Mouse (Mus musculus): ENCODE measurements at regions not wholly inside any gene's neighbourhood (a gene's known extent, or its start where the extent isn't known, plus 50 kb on each side); places are given as distances from the start of the nearest gene placed in this dataset.

DNA sequence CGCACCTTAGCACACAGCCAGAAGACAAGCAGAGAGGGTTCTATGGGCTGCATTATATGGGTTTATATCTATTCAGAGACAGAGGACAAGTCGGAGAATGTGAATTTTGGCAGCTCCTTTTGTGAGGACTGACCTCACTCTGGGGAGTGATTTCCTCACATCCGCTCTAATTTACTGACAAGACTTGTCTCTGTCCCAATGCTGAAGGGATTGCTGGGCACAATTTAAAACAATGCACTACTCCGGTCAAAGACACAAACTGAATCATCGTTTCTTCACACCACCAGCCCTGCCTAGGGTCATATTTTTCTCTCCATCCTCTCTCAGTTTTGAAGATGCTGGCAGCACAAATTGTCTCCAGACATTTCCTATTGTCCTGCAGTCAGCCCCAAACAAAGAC lies 438.2 kb upstream of the Gm10131 start:
- Histone ChIP-seq H3K4me1 (replicated peaks; ENCODE audit: low read depth, low read length) (peaks cover 15% of the 10 kb centered on the region), H3K9me3 (ENCODE audit: low read length) (no peaks in the 10 kb centered on the region), H3K36me3 (ENCODE audit: insufficient read depth, low read length) (no peaks in the 10 kb centered on the region), H3K27me3 (ENCODE audit: insufficient read depth, low read length) (peaks cover 8% of the 10 kb centered on the region), H3K4me3 (replicated peaks; ENCODE audit: low read length) (no peak overlapping the region)
- TF ChIP-seq POU5F1 (IDR thresholded peaks at IDR 0.05; ENCODE audit: borderline replicate concordance, low read length) = no peak
- no peak for TF ChIP-seq NANOG (IDR thresholded peaks at IDR 0.05; ENCODE audit: borderline replicate concordance, low read length)
- no peak for TF ChIP-seq CTCF (conservative IDR thresholded peaks at IDR 0.05; ENCODE audit: low read length)

DNA sequence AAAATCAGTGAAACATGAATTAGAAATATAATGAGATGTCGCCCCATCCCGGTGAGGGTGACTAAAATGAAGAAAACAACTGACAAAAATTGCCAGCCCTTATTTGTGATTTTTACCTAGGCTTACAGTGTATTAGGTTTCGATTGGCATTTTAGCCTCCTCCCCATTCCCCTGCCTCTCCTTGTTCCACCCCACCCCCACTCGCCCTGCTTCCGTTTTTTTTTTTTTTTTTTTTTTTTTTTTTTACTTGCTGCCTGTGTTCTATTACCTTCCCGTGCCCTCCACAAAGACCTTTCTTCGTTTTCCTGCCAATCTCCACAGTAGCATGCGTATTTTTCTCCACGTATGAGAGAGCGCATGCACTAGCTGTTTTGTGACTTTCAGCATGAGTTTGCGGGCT lies 435.3 kb upstream of the Gm10131 start:
- Histone ChIP-seq H3K36me3 (ENCODE audit: insufficient read depth, low read length) (no peaks in the 10 kb centered on the region), H3K4me1 (replicated peaks; ENCODE audit: low read depth, low read length) (peaks cover 15% of the 10 kb centered on the region), H3K4me3 (replicated peaks; ENCODE audit: low read length) (peak overlapping the region; percentile 62), H3K9me3 (ENCODE audit: low read length) (no peaks in the 10 kb centered on the region), H3K27me3 (ENCODE audit: insufficient read depth, low read length) (peaks cover 8% of the 10 kb centered on the region)
- no peak for TF ChIP-seq POU5F1 (IDR thresholded peaks at IDR 0.05; ENCODE audit: borderline replicate concordance, low read length)
- no peak for TF ChIP-seq NANOG (IDR thresholded peaks at IDR 0.05; ENCODE audit: borderline replicate concordance, low read length)
- no peak for TF ChIP-seq CTCF (conservative IDR thresholded peaks at IDR 0.05; ENCODE audit: low read length)

DNA sequence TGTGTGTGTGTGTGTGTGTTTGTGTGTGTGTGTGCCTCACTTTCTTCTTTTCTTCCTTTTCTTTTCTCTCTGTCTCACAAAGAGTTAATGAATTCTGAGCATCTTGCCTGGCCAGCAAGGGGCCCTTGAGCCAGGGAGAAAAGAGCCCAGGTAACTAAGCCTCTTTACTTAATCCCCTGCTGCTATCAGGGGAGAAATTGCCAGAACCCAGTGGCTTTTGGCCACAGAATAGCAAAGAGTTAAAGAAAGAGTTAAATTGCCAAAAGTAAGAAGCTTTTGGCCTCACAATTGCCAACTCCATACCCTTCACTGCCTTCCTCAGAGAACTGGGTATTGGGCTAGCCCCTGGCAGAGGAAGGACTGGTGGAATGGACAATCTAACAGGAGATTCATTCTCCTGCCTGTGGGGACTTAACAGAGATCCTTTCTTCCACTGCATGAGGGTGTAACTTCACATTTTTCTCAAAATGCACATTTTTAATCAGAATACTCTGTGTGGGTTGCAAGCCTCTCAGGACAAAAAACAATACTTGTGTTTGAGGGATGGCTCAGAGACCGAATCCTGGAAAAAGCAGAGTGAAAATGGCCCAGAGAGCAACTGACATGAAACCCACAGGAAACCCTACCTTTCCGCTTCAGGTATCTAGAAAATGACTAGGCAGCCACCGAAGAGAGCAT lies 431.0 kb upstream of the Gm10131 start:
- TF ChIP-seq POU5F1 (IDR thresholded peaks at IDR 0.05; ENCODE audit: borderline replicate concordance, low read length) = no peak
- TF ChIP-seq CTCF (conservative IDR thresholded peaks at IDR 0.05; ENCODE audit: low read length) = no peak
- TF ChIP-seq NANOG (IDR thresholded peaks at IDR 0.05; ENCODE audit: borderline replicate concordance, low read length) = no peak
- Histone ChIP-seq H3K27me3 (ENCODE audit: insufficient read depth, low read length) (peaks cover 6% of the 10 kb centered on the region), H3K36me3 (ENCODE audit: insufficient read depth, low read length) (no peaks in the 10 kb centered on the region)

DNA sequence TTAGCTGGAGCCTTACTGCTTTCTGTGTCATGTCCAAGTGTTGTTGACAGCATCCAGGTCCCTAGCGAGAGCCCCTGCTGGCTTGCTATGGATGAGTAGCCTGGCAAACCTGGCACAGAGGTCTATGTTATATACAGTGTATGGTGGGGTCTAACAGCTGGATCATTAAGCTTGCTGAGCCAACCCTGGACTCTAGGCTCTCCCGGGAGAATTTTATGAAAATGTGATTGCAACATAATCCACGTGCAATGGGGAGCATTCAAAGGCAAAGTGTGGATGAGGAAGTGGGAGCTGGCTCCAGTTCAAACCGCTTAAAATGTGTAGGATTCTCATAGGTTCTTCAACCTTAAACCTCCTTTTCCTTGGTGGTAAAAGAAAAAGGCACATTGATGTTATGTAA lies 427.7 kb upstream of the Gm10131 start:
- TF ChIP-seq CTCF (conservative IDR thresholded peaks at IDR 0.05; ENCODE audit: low read length) (no peak), NANOG (IDR thresholded peaks at IDR 0.05; ENCODE audit: borderline replicate concordance, low read length) (no peak), POU5F1 (IDR thresholded peaks at IDR 0.05; ENCODE audit: borderline replicate concordance, low read length) (no peak)
- H3K27me3 ChIP-seq (ENCODE audit: insufficient read depth, low read length) = peaks cover 3% of the 10 kb centered on the region; the same call in 1 of the 2 replicates
- no peaks in the 10 kb centered on the region for H3K4me1 ChIP-seq (replicated peaks; ENCODE audit: low read depth, low read length)
- no peaks in the 10 kb centered on the region for H3K36me3 ChIP-seq (ENCODE audit: insufficient read depth, low read length)
- no peaks in the 10 kb centered on the region for H3K9me3 ChIP-seq (ENCODE audit: low read length)
- H3K4me3 ChIP-seq (replicated peaks; ENCODE audit: low read length) = no peak overlapping the region

More for the DNA sequence above, 431.0 kb upstream of the Gm10131 start:
- Histone ChIP-seq H3K4me3 (replicated peaks; ENCODE audit: low read length) (no peak overlapping the region), H3K4me1 (replicated peaks; ENCODE audit: low read depth, low read length) (peaks cover 10% of the 10 kb centered on the region), H3K9me3 (ENCODE audit: low read length) (no peaks in the 10 kb centered on the region)

DNA sequence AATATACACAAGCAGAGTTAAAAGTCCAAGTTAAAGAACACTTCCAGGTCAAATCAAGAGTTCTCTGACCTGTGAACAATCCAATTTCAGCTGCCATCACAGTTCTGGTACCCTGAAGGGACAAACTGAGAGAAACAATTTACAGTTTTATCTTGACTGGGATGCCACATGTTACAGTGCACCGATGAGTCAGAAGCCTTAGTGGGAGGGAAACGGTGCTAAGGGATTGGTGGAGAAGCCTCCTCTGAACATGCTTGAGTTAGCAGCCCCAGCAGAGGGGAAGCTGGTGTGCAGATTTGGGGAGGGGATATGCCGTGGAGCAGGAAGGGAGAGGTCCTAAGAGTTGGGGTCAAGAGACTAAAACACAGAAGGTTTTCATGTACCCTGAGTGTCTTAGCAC lies 423.9 kb upstream of the Gm10131 start:
- Histone ChIP-seq H3K27me3 (ENCODE audit: insufficient read depth, low read length) (peaks cover 3% of the 10 kb centered on the region; the same call in 1 of the 2 replicates), H3K9me3 (ENCODE audit: low read length) (no peaks in the 10 kb centered on the region), H3K4me1 (replicated peaks; ENCODE audit: low read depth, low read length) (no peaks in the 10 kb centered on the region), H3K36me3 (ENCODE audit: insufficient read depth, low read length) (no peaks in the 10 kb centered on the region), H3K4me3 (replicated peaks; ENCODE audit: low read length) (no peak overlapping the region)
- TF ChIP-seq CTCF (conservative IDR thresholded peaks at IDR 0.05; ENCODE audit: low read length) = no peak

DNA sequence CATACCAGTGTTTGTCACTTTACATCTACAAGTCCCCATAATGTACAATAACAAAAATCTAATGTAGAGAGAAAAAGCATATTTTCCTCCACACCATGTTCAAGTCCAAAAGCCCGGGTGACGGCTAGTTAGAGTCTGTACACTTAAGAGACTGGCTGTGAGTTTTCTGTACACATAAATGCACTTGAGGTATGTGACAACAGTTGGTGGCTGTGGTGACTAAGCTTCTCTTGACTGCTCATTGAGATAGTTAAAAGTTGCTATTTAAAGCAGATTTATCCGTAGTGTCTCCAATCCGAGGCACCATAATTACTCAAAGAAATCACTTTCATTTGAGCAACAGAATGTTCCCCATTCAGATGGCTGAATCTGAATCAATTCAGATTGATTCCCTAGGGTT lies 421.9 kb upstream of the Gm10131 start:
- Histone ChIP-seq H3K4me1 (replicated peaks; ENCODE audit: low read depth, low read length) (no peaks in the 10 kb centered on the region), H3K36me3 (ENCODE audit: insufficient read depth, low read length) (no peaks in the 10 kb centered on the region), H3K9me3 (ENCODE audit: low read length) (no peaks in the 10 kb centered on the region), H3K4me3 (replicated peaks; ENCODE audit: low read length) (no peak overlapping the region), H3K27me3 (ENCODE audit: insufficient read depth, low read length) (peaks cover 3% of the 10 kb centered on the region; the same call in 1 of the 2 replicates)
- TF ChIP-seq NANOG (IDR thresholded peaks at IDR 0.05; ENCODE audit: borderline replicate concordance, low read length) = no peak
- TF ChIP-seq POU5F1 (IDR thresholded peaks at IDR 0.05; ENCODE audit: borderline replicate concordance, low read length) = no peak
- TF ChIP-seq CTCF (conservative IDR thresholded peaks at IDR 0.05; ENCODE audit: low read length) = no peak

GRCm38 (mm10) chr8:34530896-34531679 lies 419.6 kb upstream of the Gm10131 start:
- Histone ChIP-seq H3K4me3 (replicated peaks; ENCODE audit: low read length) (no peak overlapping the region), H3K9me3 (ENCODE audit: low read length) (no peaks in the 10 kb centered on the region), H3K4me1 (replicated peaks; ENCODE audit: low read depth, low read length) (no peaks in the 10 kb centered on the region), H3K27me3 (ENCODE audit: insufficient read depth, low read length) (no peaks in the 10 kb centered on the region), H3K36me3 (ENCODE audit: insufficient read depth, low read length) (no peaks in the 10 kb centered on the region)
- TF ChIP-seq POU5F1 (IDR thresholded peaks at IDR 0.05; ENCODE audit: borderline replicate concordance, low read length) = no peak
- TF ChIP-seq CTCF (conservative IDR thresholded peaks at IDR 0.05; ENCODE audit: low read length) = no peak
- TF ChIP-seq NANOG (IDR thresholded peaks at IDR 0.05; ENCODE audit: borderline replicate concordance, low read length) = no peak

GRCm38 (mm10) chr8:34530046-34530445 lies 418.5 kb upstream of the Gm10131 start:
- Histone ChIP-seq H3K4me1 (replicated peaks; ENCODE audit: low read depth, low read length) (no peaks in the 10 kb centered on the region), H3K27me3 (ENCODE audit: insufficient read depth, low read length) (peaks cover 7% of the 10 kb centered on the region; the same call in 1 of the 2 replicates), H3K4me3 (replicated peaks; ENCODE audit: low read length) (no peak overlapping the region), H3K36me3 (ENCODE audit: insufficient read depth, low read length) (no peaks in the 10 kb centered on the region), H3K9me3 (ENCODE audit: low read length) (no peaks in the 10 kb centered on the region)
- TF ChIP-seq NANOG (IDR thresholded peaks at IDR 0.05; ENCODE audit: borderline replicate concordance, low read length) = no peak
- no peak for TF ChIP-seq POU5F1 (IDR thresholded peaks at IDR 0.05; ENCODE audit: borderline replicate concordance, low read length)
- TF ChIP-seq CTCF (conservative IDR thresholded peaks at IDR 0.05; ENCODE audit: low read length) = no peak

Measured in E14TG2a.4 (cell line).